Mouse (Mus musculus) neural tube, embryonic 11.5 days (tissue): ENCODE results near the gene Fcer1g. TPM values are rescaled to one million over a fixed set of nuclear protein-coding genes. Genes with fewer than 3 reads are reported as not detected.

Experiments
- ATAC-seq: fragments of 200-750 bp; cut with Nextera tagmentation; 2 replicates; pipeline ENCODE4 v1.8.0; 2017; ENCODE audit warnings: moderate number of reproducible peaks, mild to moderate bottlenecking, moderate TSS enrichment, moderate library complexity; ENCODE audit not compliant: insufficient read depth, low FRiP score, low TSS enrichment
- DNase-seq: peaks from one replicate; pipeline ENCODE4 v3.0.0-alpha.2; 2015; ENCODE audit warnings: low spot score
- H3K27ac ChIP-seq: fragments of 300-500 bp; sonication (generic); 2 replicates; pipeline ENCODE4 v1.5.1; 2014; ENCODE audit warnings: low read depth, mild to moderate bottlenecking, low read length
- H3K27me3 ChIP-seq: fragments of 300-500 bp; sonication (generic); 2 replicates; pipeline ENCODE4 v1.6.1; 2014; ENCODE audit warnings: mild to moderate bottlenecking, low read length, mixed read lengths; ENCODE audit not compliant: control insufficient read depth, insufficient read depth
- H3K36me3 ChIP-seq: fragments of 300-500 bp; sonication (generic); 2 replicates; pipeline ENCODE4 v1.6.1; 2014; ENCODE audit warnings: mild to moderate bottlenecking, low read length, moderate library complexity, mixed read lengths; ENCODE audit not compliant: control insufficient read depth, insufficient read depth
- H3K4me1 ChIP-seq: fragments of 300-500 bp; sonication (generic); 2 replicates; pipeline ENCODE4 v1.6.1; 2014; ENCODE audit warnings: low read length, mixed read lengths; ENCODE audit not compliant: control insufficient read depth, insufficient read depth
- H3K4me2 ChIP-seq: fragments of 300-500 bp; sonication (generic); 2 replicates; pipeline ENCODE4 v1.6.1; 2014; ENCODE audit warnings: low read depth, mild to moderate bottlenecking, moderate library complexity
- H3K4me3 ChIP-seq: fragments of 300-500 bp; sonication (generic); 2 replicates; pipeline ENCODE4 v1.5.1; 2014; ENCODE audit warnings: low read depth, low read length
- H3K9ac ChIP-seq: fragments of 300-500 bp; sonication (generic); 2 replicates; pipeline ENCODE4 v1.6.1; 2014; ENCODE audit warnings: mild to moderate bottlenecking, low read length
- H3K9me3 ChIP-seq: fragments of 300-500 bp; sonication (generic); 2 replicates; pipeline ENCODE4 v1.6.1; 2016; ENCODE audit warnings: low read length; ENCODE audit not compliant: control insufficient read depth
- WGBS: fragments of 180-500 bp; shearing (Covaris S2); extraction: QIAGEN DNeasy Blood & Tissue Kit; methylation state at CpG from one replicate; pipeline ENCODE4 v1.1.7; 2014; 5-methylcytosine and 5-hydroxymethylcytosine counted together
- polyA plus RNA-seq: library from polyadenylated mRNA; unstranded; fragments of >200 nt; fragmentation: Nextera tagmentation; extraction: Ambion mirVana; gene quantifications from 2 replicates; pipeline ENCODE4 v1.2.1, GENCODE M21; 2014

Gene Fcer1g
- polyA plus RNA-seq, 1 experiment from 2014 or later: 15.0 TPM

DNA sequence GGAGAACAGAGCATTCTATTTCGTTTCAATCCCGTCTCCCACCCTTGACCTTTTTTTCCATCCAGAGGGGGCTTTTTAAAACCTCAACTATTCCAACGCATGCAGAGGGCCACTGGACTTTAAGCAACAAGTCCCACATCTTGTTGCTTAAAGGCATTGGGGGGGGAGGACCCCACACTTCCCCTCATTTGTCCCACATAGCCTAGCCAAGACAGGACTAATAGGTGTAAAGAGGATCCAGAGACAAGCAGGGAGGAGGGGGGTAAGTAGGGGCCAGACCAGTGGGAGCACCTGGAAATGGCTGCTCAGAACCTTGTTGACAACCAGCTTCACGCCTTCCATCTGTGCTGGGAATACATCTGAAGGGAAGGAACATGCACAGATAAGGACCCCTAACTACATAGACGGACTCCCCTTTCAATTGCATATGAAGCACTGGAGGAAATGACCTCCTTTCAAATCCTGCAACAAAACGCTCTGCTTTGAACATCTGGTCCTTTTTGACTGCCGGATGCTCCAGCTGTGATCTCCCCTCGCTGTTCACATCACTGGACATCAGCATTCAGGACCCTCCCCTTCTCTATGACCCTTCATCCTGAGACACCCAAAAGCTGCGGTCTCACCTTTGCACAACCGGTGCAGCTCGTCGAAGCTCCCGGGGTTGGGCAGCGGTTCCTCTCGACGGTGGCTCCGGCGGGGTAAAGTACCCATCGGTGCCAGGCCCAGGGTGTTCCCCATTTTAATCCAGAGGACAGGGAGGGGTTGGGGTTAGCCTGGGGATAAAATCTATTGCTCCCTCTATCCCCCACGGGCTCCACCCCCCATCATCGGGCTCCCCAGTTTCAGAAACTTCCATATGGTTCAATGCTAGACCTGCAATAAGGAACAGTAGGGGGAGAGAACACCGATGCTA is 12.6 kb downstream of the Fcer1g start:
- no peaks in the 10 kb centered on the region for H3K36me3 ChIP-seq
- no peak overlapping the region for H3K27ac ChIP-seq
- H3K4me2 ChIP-seq: peak overlapping the region; percentile 56
- H3K4me1 ChIP-seq: 0 out of 2 replicates have a peak, but pooled peaks cover 4% of the 10 kb centered on the region
- ATAC-seq (no peak; the same call in 1 of the 2 replicates), DNase-seq (peak; percentile 14)
- no peaks in the 10 kb centered on the region for H3K9me3 ChIP-seq
- 5% methylated on average over 22 of the region's 22 CpGs for WGBS
- H3K9ac ChIP-seq: peak overlapping the region; percentile 44
- no peaks in the 10 kb centered on the region for H3K27me3 ChIP-seq
- peak overlapping the region; percentile 50 for H3K4me3 ChIP-seq

DNA sequence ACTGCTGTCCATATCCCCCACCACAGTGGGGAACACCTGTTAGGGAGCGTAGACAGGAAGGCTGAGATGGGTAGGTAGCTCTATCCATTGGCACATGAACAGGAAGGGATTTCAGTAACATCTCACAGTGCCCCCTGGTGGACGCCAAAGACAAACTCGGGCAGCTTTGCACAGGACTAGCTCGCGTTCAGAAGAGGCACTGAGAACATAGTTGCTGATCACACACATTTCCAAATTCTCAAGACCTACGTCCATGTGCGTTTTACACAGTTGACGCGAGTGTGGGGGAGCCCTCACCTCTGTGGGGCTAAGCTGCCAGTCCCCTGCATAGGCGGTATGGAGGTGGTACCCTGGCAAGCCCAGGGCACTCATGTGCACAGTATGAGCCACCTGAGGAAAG is 13.3 kb downstream of the Fcer1g start:
- H3K4me3 ChIP-seq: no peak overlapping the region
- 8% methylated on average over 10 of the region's 10 CpGs for WGBS

DNA sequence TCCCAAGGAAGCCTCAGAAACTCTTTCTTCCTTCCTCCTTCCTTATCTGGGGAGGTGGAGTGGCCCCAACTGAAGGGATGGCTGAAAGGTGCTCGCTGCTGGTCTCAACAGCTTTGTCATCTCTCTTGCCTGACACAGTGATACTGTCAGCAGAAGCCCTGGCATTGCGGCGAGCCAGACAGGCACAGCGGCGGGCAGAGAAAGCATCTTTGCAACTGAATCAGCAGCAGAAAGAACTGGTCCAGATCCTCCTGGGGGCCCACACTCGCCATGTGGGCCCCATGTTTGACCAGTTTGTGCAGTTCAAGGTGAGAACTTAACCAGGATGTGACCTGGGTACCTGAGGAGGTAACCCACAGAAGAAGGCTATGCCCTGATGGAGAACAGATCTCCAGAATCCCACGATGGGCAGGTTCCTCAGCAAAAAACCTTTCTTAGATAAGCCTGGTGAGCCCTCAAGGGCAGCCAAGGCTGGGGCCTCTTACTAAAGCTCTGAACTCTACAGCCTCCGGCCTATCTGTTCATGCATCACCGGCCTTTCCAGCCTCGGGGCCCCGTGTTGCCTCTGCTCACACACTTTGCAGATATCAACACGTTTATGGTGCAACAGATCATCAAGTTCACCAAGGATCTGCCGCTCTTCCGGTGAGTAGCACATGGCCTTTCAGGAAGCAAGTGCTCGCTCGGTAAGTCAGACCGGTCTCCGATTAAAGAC is 17.8 kb downstream of the Fcer1g start:
- Histone ChIP-seq H3K4me1 (0 out of 2 replicates have a peak, but pooled peaks cover under 1% of the 10 kb centered on the region), H3K9me3 (no peaks in the 10 kb centered on the region), H3K36me3 (no peaks in the 10 kb centered on the region), H3K27me3 (no peaks in the 10 kb centered on the region), H3K27ac (no peak overlapping the region), H3K4me3 (no peak overlapping the region), H3K9ac (no peak overlapping the region), H3K4me2 (no peak overlapping the region)
- 90% methylated on average over 18 of the region's 18 CpGs for WGBS
- DNase-seq (no peak), ATAC-seq (no peak)

More for the DNA sequence above, 13.3 kb downstream of the Fcer1g start:
- ATAC-seq: peak; percentile 24; the same call in 1 of the 2 replicates
- Histone ChIP-seq H3K27ac (no peak overlapping the region), H3K4me2 (peak overlapping the region; percentile 56), H3K9me3 (no peaks in the 10 kb centered on the region), H3K27me3 (no peaks in the 10 kb centered on the region), H3K4me1 (0 out of 2 replicates have a peak, but pooled peaks cover 4% of the 10 kb centered on the region), H3K9ac (no peak overlapping the region), H3K36me3 (no peaks in the 10 kb centered on the region)
- DNase-seq: peak; percentile 83

DNA sequence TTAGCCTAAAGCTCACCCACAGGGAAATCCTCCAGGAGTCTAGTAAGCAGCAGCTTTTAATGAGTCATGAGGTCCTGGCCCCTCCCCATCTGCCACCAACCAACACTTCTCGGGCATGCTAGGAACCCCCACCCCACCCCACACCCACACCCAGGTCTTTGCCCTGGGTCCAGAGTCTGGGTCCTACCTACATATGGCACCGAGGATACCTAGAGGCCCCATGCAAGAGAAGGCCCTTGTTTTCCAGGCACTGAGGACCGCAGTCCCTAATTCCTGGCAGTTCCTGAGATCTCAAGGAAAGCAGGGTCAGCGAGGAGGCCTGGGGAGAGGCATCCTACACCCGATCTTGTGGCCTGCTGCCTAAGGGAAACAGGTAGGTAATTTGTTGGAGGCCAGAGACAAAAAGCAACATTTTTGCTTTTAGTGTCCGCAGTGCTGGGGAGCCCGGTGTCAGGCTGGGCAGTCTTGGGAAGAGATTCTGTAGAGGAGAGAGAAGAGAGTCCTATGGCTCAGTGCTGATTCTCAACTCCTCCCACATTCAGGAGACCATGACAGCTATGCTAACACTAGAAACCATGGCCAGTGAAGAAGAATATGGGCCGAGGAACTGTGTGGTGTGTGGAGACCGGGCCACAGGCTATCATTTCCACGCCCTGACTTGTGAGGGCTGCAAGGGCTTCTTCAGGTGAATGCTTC is 20.2 kb downstream of the Fcer1g start, which contains the start of gene Nr1i3:
Nr1i3 (plus strand) TSS at position 170 of the 696 bp plus-strand sequence.
- H3K27me3 ChIP-seq: no peaks in the 10 kb centered on the region
- H3K36me3 ChIP-seq: no peaks in the 10 kb centered on the region
- 75% methylated on average over 10 of the region's 10 CpGs for WGBS
- H3K4me1 ChIP-seq: no peaks in the 10 kb centered on the region
- no peak within 1 kb of the TSS for H3K27ac ChIP-seq
- no peak for ATAC-seq
- no peak for DNase-seq
- H3K4me3 ChIP-seq: no peak within 1 kb of the TSS
- H3K9ac ChIP-seq: no peak within 1 kb of the TSS
- no peak within 1 kb of the TSS for H3K4me2 ChIP-seq
- no peaks in the 10 kb centered on the region for H3K9me3 ChIP-seq

- DNase-seq: no peak
- Histone ChIP-seq H3K27ac (no peak overlapping the region), H3K4me1 (no peaks in the 10 kb centered on the region), H3K4me3 (no peak overlapping the region), H3K4me2 (no peak overlapping the region), H3K9me3 (no peaks in the 10 kb centered on the region), H3K36me3 (no peaks in the 10 kb centered on the region), H3K27me3 (no peaks in the 10 kb centered on the region), H3K9ac (no peak overlapping the region)
- no peak for ATAC-seq
- WGBS: 72% methylated on average over 3 of the region's 3 CpGs
Measured at GRCm38 (mm10) chr1:171212854-171213253, 21.3 kb downstream of the Fcer1g start.

DNA sequence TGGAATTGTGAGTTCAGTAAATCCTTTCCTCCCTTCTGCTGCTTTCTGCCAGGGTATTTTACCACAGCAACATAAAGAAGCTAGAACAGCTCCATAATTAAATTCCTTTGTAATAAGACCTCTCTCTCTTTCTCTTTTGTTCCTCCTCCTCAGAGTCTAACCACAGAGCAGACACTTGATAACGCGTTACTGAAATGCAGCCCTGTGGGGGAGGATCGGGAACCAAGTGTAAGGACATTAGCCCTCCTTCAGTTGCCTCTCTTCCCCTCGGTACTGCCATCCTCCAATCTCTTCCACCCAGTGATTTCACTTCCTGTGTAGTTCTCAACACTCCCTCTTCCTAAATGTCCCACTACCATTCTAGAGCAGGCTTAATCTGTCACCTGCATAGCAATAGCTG is 24.8 kb downstream of the Fcer1g start:
- ATAC-seq: no peak
- no peak overlapping the region for H3K4me2 ChIP-seq
- WGBS: 32% methylated on average over 4 of the region's 4 CpGs
- H3K36me3 ChIP-seq: no peaks in the 10 kb centered on the region
- H3K9me3 ChIP-seq: no peaks in the 10 kb centered on the region
- no peak overlapping the region for H3K9ac ChIP-seq
- no peak overlapping the region for H3K27ac ChIP-seq
- H3K4me1 ChIP-seq: no peaks in the 10 kb centered on the region
- no peak overlapping the region for H3K4me3 ChIP-seq
- no peak for DNase-seq
- no peaks in the 10 kb centered on the region for H3K27me3 ChIP-seq

GRCm38 (mm10) chr1:171205704-171206493 is 28.3 kb downstream of the Fcer1g start:
- Histone ChIP-seq H3K9me3 (no peaks in the 10 kb centered on the region), H3K27me3 (no peaks in the 10 kb centered on the region), H3K4me2 (no peak overlapping the region), H3K9ac (no peak overlapping the region), H3K4me3 (no peak overlapping the region), H3K27ac (no peak overlapping the region), H3K36me3 (no peaks in the 10 kb centered on the region), H3K4me1 (no peaks in the 10 kb centered on the region)
- DNase-seq: no peak
- ATAC-seq: no peak
- WGBS: 69% methylated on average over 6 of the region's 6 CpGs

DNA sequence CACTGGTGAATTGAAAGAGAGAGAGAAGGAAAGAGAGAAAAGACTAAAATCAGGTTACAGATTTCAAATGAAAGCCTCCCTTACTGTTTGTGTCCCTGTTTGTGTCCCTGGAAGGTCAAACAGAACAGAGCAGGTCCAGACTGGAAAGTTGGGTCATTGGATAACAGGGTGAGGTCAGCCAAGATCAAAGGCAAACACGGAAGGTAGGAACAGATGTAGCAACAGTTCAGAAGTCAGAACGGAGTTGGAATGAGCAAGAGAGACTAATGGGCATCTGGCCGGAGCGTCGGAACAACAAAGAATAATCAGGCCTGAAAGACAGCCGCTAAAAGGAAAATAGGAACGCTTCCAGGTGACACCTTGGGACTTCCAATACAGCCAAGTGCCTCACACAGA is 29.9 kb downstream of the Fcer1g start:
- H3K27me3 ChIP-seq: no peaks in the 10 kb centered on the region
- no peak overlapping the region for H3K9ac ChIP-seq
- no peak overlapping the region for H3K27ac ChIP-seq
- no peaks in the 10 kb centered on the region for H3K36me3 ChIP-seq
- ATAC-seq: no peak
- 70% methylated on average over 7 of the region's 7 CpGs for WGBS
- H3K4me1 ChIP-seq: no peaks in the 10 kb centered on the region
- DNase-seq: no peak
- no peak overlapping the region for H3K4me2 ChIP-seq
- no peak overlapping the region for H3K4me3 ChIP-seq
- H3K9me3 ChIP-seq: no peaks in the 10 kb centered on the region
